Mouse (Mus musculus): ENCODE data around the gene Necab2.

- TF ChIP-seq POLR2A (IDR thresholded peaks at IDR 0.05; ENCODE audit: borderline replicate concordance, low read depth, low read length): no peak
- no peak for TF ChIP-seq CTCF (IDR thresholded peaks at IDR 0.05; ENCODE audit: low read depth, low read length)
These were observed 59.6 kb downstream of the Necab2 start for GRCm38 (mm10) chr8:119506106-119506505.
